Mouse (Mus musculus) neural tube, embryonic 11.5 days (tissue): Measurements from ENCODE around the gene Gm7356. TPM values are rescaled to one million over a fixed set of nuclear protein-coding genes. Genes with fewer than 3 reads are reported as not detected.
"Not testable (repeated sequence)": the region's sequence is repeated elsewhere in the genome, so short reads cannot be mapped to it uniquely, and the experiment has no call there.

Source experiments
- ATAC-seq: fragments of 200-750 bp; cut with Nextera tagmentation; 2 replicates; pipeline ENCODE4 v1.8.0; 2017; ENCODE audit warnings: moderate number of reproducible peaks, mild to moderate bottlenecking, moderate TSS enrichment, moderate library complexity; ENCODE audit not compliant: insufficient read depth, low FRiP score, low TSS enrichment
- DNase-seq: peaks from one replicate; pipeline ENCODE4 v3.0.0-alpha.2; 2015; ENCODE audit warnings: low spot score
- H3K27ac ChIP-seq: fragments of 300-500 bp; sonication (generic); 2 replicates; pipeline ENCODE4 v1.5.1; 2014; ENCODE audit warnings: low read depth, mild to moderate bottlenecking, low read length
- H3K27me3 ChIP-seq: fragments of 300-500 bp; sonication (generic); 2 replicates; pipeline ENCODE4 v1.6.1; 2014; ENCODE audit warnings: mild to moderate bottlenecking, low read length, mixed read lengths; ENCODE audit not compliant: control insufficient read depth, insufficient read depth
- H3K36me3 ChIP-seq: fragments of 300-500 bp; sonication (generic); 2 replicates; pipeline ENCODE4 v1.6.1; 2014; ENCODE audit warnings: mild to moderate bottlenecking, low read length, moderate library complexity, mixed read lengths; ENCODE audit not compliant: control insufficient read depth, insufficient read depth
- H3K4me1 ChIP-seq: fragments of 300-500 bp; sonication (generic); 2 replicates; pipeline ENCODE4 v1.6.1; 2014; ENCODE audit warnings: low read length, mixed read lengths; ENCODE audit not compliant: control insufficient read depth, insufficient read depth
- H3K4me2 ChIP-seq: fragments of 300-500 bp; sonication (generic); 2 replicates; pipeline ENCODE4 v1.6.1; 2014; ENCODE audit warnings: low read depth, mild to moderate bottlenecking, moderate library complexity
- H3K4me3 ChIP-seq: fragments of 300-500 bp; sonication (generic); 2 replicates; pipeline ENCODE4 v1.5.1; 2014; ENCODE audit warnings: low read depth, low read length
- H3K9ac ChIP-seq: fragments of 300-500 bp; sonication (generic); 2 replicates; pipeline ENCODE4 v1.6.1; 2014; ENCODE audit warnings: mild to moderate bottlenecking, low read length
- H3K9me3 ChIP-seq: fragments of 300-500 bp; sonication (generic); 2 replicates; pipeline ENCODE4 v1.6.1; 2016; ENCODE audit warnings: low read length; ENCODE audit not compliant: control insufficient read depth
- WGBS: fragments of 180-500 bp; shearing (Covaris S2); extraction: QIAGEN DNeasy Blood & Tissue Kit; methylation state at CpG from one replicate; pipeline ENCODE4 v1.1.7; 2014; 5-methylcytosine and 5-hydroxymethylcytosine counted together
- polyA plus RNA-seq: library from polyadenylated mRNA; unstranded; fragments of >200 nt; fragmentation: Nextera tagmentation; extraction: Ambion mirVana; gene quantifications from 2 replicates; pipeline ENCODE4 v1.2.1, GENCODE M21; 2014

The Gm7356 gene
- polyA plus RNA-seq, 1 experiment from 2014 or later = not detected

GRCm38 (mm10) chr17:13962245-13962644, 41.3 kb downstream of the Gm7356 start:
- H3K4me3 ChIP-seq, H3K27me3 ChIP-seq, DNase-seq, H3K9me3 ChIP-seq, H3K27ac ChIP-seq, ATAC-seq, H3K4me1 ChIP-seq, H3K9ac ChIP-seq, H3K4me2 ChIP-seq, H3K36me3 ChIP-seq: not testable (repeated sequence)
- WGBS = 92% methylated on average over 3 of the region's 3 CpGs

GRCm38 (mm10) chr17:13958129-13958528, 45.4 kb downstream of the Gm7356 start:
- 68% methylated on average over 1 of the region's 2 CpGs for WGBS
- not testable (repeated sequence) for H3K4me3 ChIP-seq, H3K27me3 ChIP-seq

GRCm38 (mm10) chr17:13951570-13951969, 51.9 kb downstream of the Gm7356 start:
- H3K27me3 ChIP-seq, H3K4me1 ChIP-seq, DNase-seq, H3K4me3 ChIP-seq, H3K36me3 ChIP-seq, H3K9ac ChIP-seq, H3K4me2 ChIP-seq, H3K9me3 ChIP-seq, ATAC-seq, H3K27ac ChIP-seq: not testable (repeated sequence)
- 85% methylated on average over 1 of the region's 1 CpGs for WGBS

More at GRCm38 (mm10) chr17:13958129-13958528, 45.4 kb downstream of the Gm7356 start:
- H3K36me3 ChIP-seq, H3K4me2 ChIP-seq, H3K9me3 ChIP-seq, H3K9ac ChIP-seq, H3K27ac ChIP-seq, DNase-seq, ATAC-seq, H3K4me1 ChIP-seq: not testable (repeated sequence)

Other genes starting within 250 kb of the Gm7356 start
- gene Afdn, start 243.2 kb downstream of the Gm7356 start, polyA plus RNA-seq = 90.1 and 95.5 TPM in 2 replicates
- gene Tcte2, start 241.9 kb downstream of the Gm7356 start, polyA plus RNA-seq = 5.0 and 6.8 TPM in 2 replicates
- gene Gm7168, start 55.3 kb downstream of the Gm7356 start, polyA plus RNA-seq = not detected in 2 replicates
- gene Gm7358, start 55.8 kb upstream of the Gm7356 start, polyA plus RNA-seq = not detected in 2 replicates
- gene Dact2, start 200.6 kb upstream of the Gm7356 start, polyA plus RNA-seq = 1.1 and 1.4 TPM in 2 replicates